Mouse (Mus musculus) cortical plate, adult 2 months (tissue): ENCODE measurements at regions not wholly inside any gene's neighbourhood (a gene's known extent, or its start where the extent isn't known, plus 50 kb on each side); places are given as distances from the start of the nearest gene placed in this dataset.

Experiments
- CTCF ChIP-seq: fragments of 200-500 bp; IDR thresholded peaks from 2 replicates; pipeline ENCODE4 v1.5.1; 2011; ENCODE audit warnings: mild to moderate bottlenecking, control low read depth, low read length; ENCODE audit not compliant: insufficient read depth; ENCODE audit errors: extremely low read depth
- POLR2A ChIP-seq: fragments of 200-500 bp; IDR thresholded peaks from 2 replicates; pipeline ENCODE4 v1.6.1; 2011; ENCODE audit warnings: mild to moderate bottlenecking, low read length, control low read depth; ENCODE audit not compliant: insufficient read depth; ENCODE audit errors: extremely low read depth

GRCm38 (mm10) chr2:171306000-171306399, 574.4 kb downstream of the Dok5 start:
- TF ChIP-seq CTCF: no peak
- TF ChIP-seq POLR2A: no peak
